Mouse (Mus musculus) layer of hippocampus, postnatal 14 days (tissue): ENCODE data around the gene 0610010K14Rik. TPM values are rescaled to one million over a fixed set of nuclear protein-coding genes. Genes with fewer than 3 reads are reported as not detected.
A peak's percentile ranks its signal among the peaks of the same experiment; 100 is the strongest.

Experiments
- DNase-seq, 2 experiments: peaks; one replicate each; pipeline ENCODE4 v3.0.0; 2021 to 2022; ENCODE audit warnings: low spot score in 2 of 2, mixed read lengths in 1 of 2
- total RNA-seq, 2 experiments: library from RNA; stranded (reverse); gene quantifications; 2 replicates each; pipeline ENCODE4 v1.2.3; 2021

The 0610010K14Rik gene
- total RNA-seq, 2 experiments from 2014 or later, result 42.3 to 47.7 TPM

GRCm38 (mm10) chr11:70236717-70237116 lies 997 bp downstream of the 0610010K14Rik start:
- peak in 1 of 2 experiments; percentile 31 for DNase-seq

GRCm38 (mm10) chr11:70235254-70235900 lies 2.3 kb downstream of the 0610010K14Rik start:
- DNase-seq, result no peak

- no peak for DNase-seq
Measured at GRCm38 (mm10) chr11:70234497-70234896, 3.2 kb downstream of the 0610010K14Rik start.

- DNase-seq, result no peak
Measured at GRCm38 (mm10) chr11:70234037-70234436, 3.7 kb downstream of the 0610010K14Rik start.

GRCm38 (mm10) chr11:70233016-70233415 lies 4.7 kb downstream of the 0610010K14Rik start:
- DNase-seq, result peak in 1 of 2 experiments; percentile 31

GRCm38 (mm10) chr11:70232546-70232945 lies 5.2 kb downstream of the 0610010K14Rik start:
- DNase-seq, result peak; percentile 54 to 81

- peak; percentile 77 to 83 for DNase-seq
Measured at GRCm38 (mm10) chr11:70230239-70230727, 7.4 kb downstream of the 0610010K14Rik start.

GRCm38 (mm10) chr11:70229260-70230010 lies 8.3 kb downstream of the 0610010K14Rik start, which contains the start of gene Bcl6b:
Bcl6b (minus strand) TSS chr11:70229798.
- no peak for DNase-seq

- peak; percentile 73 to 84 for DNase-seq
Measured at GRCm38 (mm10) chr11:70228828-70229227, 8.9 kb downstream of the 0610010K14Rik start.

- no peak for DNase-seq
Measured at GRCm38 (mm10) chr11:70227661-70228245, 10.0 kb downstream of the 0610010K14Rik start.

- peak in 1 of 2 experiments; percentile 63 for DNase-seq
Measured at GRCm38 (mm10) chr11:70227126-70227525, 10.6 kb downstream of the 0610010K14Rik start.

- DNase-seq, result no peak
Measured at GRCm38 (mm10) chr11:70226602-70226890, 11.2 kb downstream of the 0610010K14Rik start.

GRCm38 (mm10) chr11:70225798-70226601 lies 11.7 kb downstream of the 0610010K14Rik start:
- DNase-seq, result no peak

- no peak for DNase-seq
Measured at GRCm38 (mm10) chr11:70223724-70224123, 14.0 kb downstream of the 0610010K14Rik start.

GRCm38 (mm10) chr11:70221603-70222500 lies 15.9 kb downstream of the 0610010K14Rik start:
- no peak for DNase-seq

GRCm38 (mm10) chr11:70220731-70221602 lies 16.7 kb downstream of the 0610010K14Rik start, which contains the start of gene Slc16a13:
Slc16a13 (minus strand) TSS chr11:70221064.
- DNase-seq, result peak; percentile 90 to 97

- DNase-seq, result peak in 1 of 2 experiments; percentile 31
Measured at GRCm38 (mm10) chr11:70220323-70220722, 17.4 kb downstream of the 0610010K14Rik start.

- DNase-seq, result no peak
Measured at GRCm38 (mm10) chr11:70219873-70220272, 17.8 kb downstream of the 0610010K14Rik start.
